Mouse (Mus musculus): ENCODE data around the gene Vangl1.

DNA sequence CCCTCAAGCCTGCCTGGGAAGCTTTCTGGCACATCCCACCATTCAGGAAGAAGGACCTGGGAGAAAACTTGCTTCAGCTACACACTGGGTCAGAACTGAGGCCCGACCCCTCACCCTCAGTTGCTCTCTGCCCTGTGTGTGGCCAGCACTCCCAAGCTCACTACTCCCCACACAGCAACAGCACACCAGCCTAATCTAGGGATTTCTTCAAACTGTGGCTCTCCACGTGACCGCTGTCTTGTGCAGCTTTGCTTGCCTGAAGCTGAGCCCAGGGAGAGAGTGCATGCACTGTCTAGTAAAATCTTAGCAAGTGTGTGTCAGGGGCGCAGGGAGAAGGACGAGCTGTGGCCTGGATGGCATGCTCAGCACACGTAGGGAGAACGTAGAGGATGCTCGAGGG is 18.3 kb upstream of the Vangl1 start:
- TF ChIP-seq CTCF (IDR thresholded peaks at IDR 0.05; ENCODE audit: low read depth) (no peak), EP300 (IDR thresholded peaks at IDR 0.05; ENCODE audit: low read depth) (no peak)

Data from liver, embryonic 14.5 days (tissue).